Comparison of ENCODE assay signal across 8 mouse cellular contexts in genomic region chr14:75454716-75455115, GRCm38 (mm10). TPM values are rescaled to one million over a fixed set of nuclear protein-coding genes. Genes with fewer than 3 reads are reported as not detected.
DNase-seq lines count a peak whose midpoint lies in the region; ATAC-seq and TF ChIP-seq lines count a peak whose summit lies in the region.

No protein-coding gene starts in this region.

- no peaks in the 10 kb centered on the region for H3K9me3 ChIP-seq in lung, postnatal 0 days (ENCODE audit: low read length)
- H3K9me3 ChIP-seq in embryonic facial prominence, embryonic 10.5 days = no peaks in the 10 kb centered on the region
- H3K9me3 ChIP-seq in kidney, postnatal 0 days (replicated peaks; ENCODE audit: low read length) = no peaks in the 10 kb centered on the region
- H3K9me3 ChIP-seq in intestine, embryonic 16.5 days (ENCODE audit: control insufficient read depth, low read length) = no peaks in the 10 kb centered on the region

- H3K36me3 ChIP-seq in lung, postnatal 0 days (ENCODE audit: insufficient read depth, low read length) = no peaks in the 10 kb centered on the region
- H3K36me3 ChIP-seq in embryonic facial prominence, embryonic 10.5 days (replicated peaks) = no peaks in the 10 kb centered on the region
- H3K36me3 ChIP-seq in kidney, postnatal 0 days (ENCODE audit: insufficient read depth, low read length) = no peaks in the 10 kb centered on the region
- H3K36me3 ChIP-seq in intestine, embryonic 16.5 days (ENCODE audit: control insufficient read depth, insufficient read depth, low read length) = no peaks in the 10 kb centered on the region

- no peak overlapping the region for H3K9ac ChIP-seq in lung, postnatal 0 days (replicated peaks; ENCODE audit: low read depth)
- no peak overlapping the region for H3K9ac ChIP-seq in kidney, postnatal 0 days (ENCODE audit: low read depth, low read length)
- no peak overlapping the region for H3K9ac ChIP-seq in intestine, embryonic 16.5 days (ENCODE audit: low read depth, low read length)

- WGBS in lung, postnatal 0 days = 6% methylated on average over 4 of the region's 4 CpGs
- WGBS in embryonic facial prominence, embryonic 10.5 days = 11% methylated on average over 4 of the region's 4 CpGs
- WGBS in kidney, postnatal 0 days = 9% methylated on average over 4 of the region's 4 CpGs
- WGBS in intestine, embryonic 16.5 days = 8% methylated on average over 4 of the region's 4 CpGs

- no peak overlapping the region for H3K27ac ChIP-seq in lung, postnatal 0 days (ENCODE audit: low read length)
- no peak overlapping the region for H3K27ac ChIP-seq in embryonic facial prominence, embryonic 10.5 days (replicated peaks)
- H3K27ac ChIP-seq in kidney, postnatal 0 days = no peak overlapping the region
- no peak overlapping the region for H3K27ac ChIP-seq in intestine, embryonic 16.5 days (ENCODE audit: low read length)

- H3K4me2 ChIP-seq in lung, postnatal 0 days (replicated peaks; ENCODE audit: low read depth, low read length) = no peak overlapping the region
- no peak overlapping the region for H3K4me2 ChIP-seq in kidney, postnatal 0 days (ENCODE audit: low read length)
- H3K4me2 ChIP-seq in intestine, embryonic 16.5 days (ENCODE audit: low read depth, low read length) = no peak overlapping the region

- no peak for ATAC-seq in lung, postnatal 0 days
- ATAC-seq in kidney, postnatal 0 days (replicated peaks; ENCODE audit: low FRiP score, low read depth) = no peak
- ATAC-seq in intestine, embryonic 16.5 days = no peak
- ATAC-seq in erythroblast, adult 5-6 weeks (replicated peaks; ENCODE audit: low FRiP score, poor library complexity, severe bottlenecking) = no peak

- H3K4me3 ChIP-seq in lung, postnatal 0 days (ENCODE audit: low read depth, low read length) = no peak overlapping the region
- no peak overlapping the region for H3K4me3 ChIP-seq in embryonic facial prominence, embryonic 10.5 days
- no peak overlapping the region for H3K4me3 ChIP-seq in kidney, postnatal 0 days (replicated peaks; ENCODE audit: low read depth, low read length)
- H3K4me3 ChIP-seq in intestine, embryonic 16.5 days (ENCODE audit: low read length) = no peak overlapping the region

- no peak for TF ChIP-seq CTCF in lung, postnatal 0 days (IDR thresholded peaks at IDR 0.05)
- no peak for TF ChIP-seq CTCF in kidney, postnatal 0 days (IDR thresholded peaks at IDR 0.05; ENCODE audit: low read depth)

- no peaks in the 10 kb centered on the region; the same call in 1 of the 2 replicates for H3K27me3 ChIP-seq in lung, postnatal 0 days (replicated peaks; ENCODE audit: insufficient read depth, low read length)
- peaks cover 49% of the 10 kb centered on the region for H3K27me3 ChIP-seq in embryonic facial prominence, embryonic 10.5 days (replicated peaks; ENCODE audit: low read depth, poor library complexity, severe bottlenecking)
- no peaks in the 10 kb centered on the region; the same call in 1 of the 2 replicates for H3K27me3 ChIP-seq in kidney, postnatal 0 days (ENCODE audit: insufficient read depth, low read length)
- no peaks in the 10 kb centered on the region; the same call in 1 of the 2 replicates for H3K27me3 ChIP-seq in intestine, embryonic 16.5 days (replicated peaks; ENCODE audit: control insufficient read depth, insufficient read depth, low read length)

- TF ChIP-seq EP300 in lung, postnatal 0 days (IDR thresholded peaks at IDR 0.05) = no peak

- H3K4me1 ChIP-seq in lung, postnatal 0 days (ENCODE audit: insufficient read depth, low read depth, low read length) = 0 out of 2 replicates have a peak, but pooled peaks cover 3% of the 10 kb centered on the region
- peaks cover 27% of the 10 kb centered on the region for H3K4me1 ChIP-seq in embryonic facial prominence, embryonic 10.5 days
- H3K4me1 ChIP-seq in kidney, postnatal 0 days (replicated peaks; ENCODE audit: insufficient read depth, low read length) = no peaks in the 10 kb centered on the region
- H3K4me1 ChIP-seq in intestine, embryonic 16.5 days (ENCODE audit: control insufficient read depth, insufficient read depth, low read length) = peaks cover 12% of the 10 kb centered on the region

- DNase-seq in lung, postnatal 0 days (ENCODE audit: low spot score) = peak; percentile 24
- DNase-seq in lung, adult 18-20 months = no peak
- peak; percentile 64 for DNase-seq in embryonic facial prominence, embryonic 10.5 days (ENCODE audit: low spot score)
- DNase-seq in kidney, postnatal 0 days (ENCODE audit: low spot score) = peak; percentile 70
- DNase-seq in retina, embryonic 14.5 days (ENCODE audit: low spot score) = peak; percentile 50
- no peak for DNase-seq in urinary bladder, postnatal 36 days (ENCODE audit: low spot score in 2 of 2)

RNA-seq across cellular contexts. Expression of gene Siah3, which starts 1.1 kb away (rescaled TPM):
- not detected in 2 replicates for polyA plus RNA-seq in lung, postnatal 0 days (2015; fragmentation: Nextera tagmentation; extraction: Ambion mirVana)
- 0.06 and 0.15 TPM in 2 replicates for polyA plus RNA-seq in embryonic facial prominence, embryonic 10.5 days (2016; fragmentation: Nextera tagmentation; extraction: Ambion mirVana)
- polyA plus RNA-seq in kidney, postnatal 0 days (2015; fragmentation: Nextera tagmentation; extraction: Ambion mirVana) = 0.03 and 0.08 TPM in 2 replicates
- 0.12 and 0.16 TPM in 2 replicates for polyA plus RNA-seq in intestine, embryonic 16.5 days (2015; fragmentation: Nextera tagmentation; extraction: Ambion mirVana)
- total RNA-seq in erythroblast, adult 5-6 weeks (2015; ENCODE audit: low replicate concordance) = not detected in 2 replicates
- not detected in 2 replicates for total RNA-seq in erythroblast, adult 5-6 weeks (2017; ENCODE audit: low replicate concordance)

Comparison
In these comparisons a context has a peak if more than half of its experiments do, and no peak if none do; other contexts are left out.
1. DNase-seq: peak in lung, postnatal 0 days (single experiment), embryonic facial prominence, embryonic 10.5 days (single experiment), kidney, postnatal 0 days (single experiment) and retina, embryonic 14.5 days (single experiment); none in lung, adult 18-20 months (0 of 2) and urinary bladder, postnatal 36 days (0 of 2).